Mouse (Mus musculus) frontal cortex, adult (tissue): ENCODE measurements around the gene Cd24a.

ENCODE experiments used
- ATAC-seq: cut with Nextera tagmentation; 2 replicates; pipeline ENCODE4 v1.9.2; 2017; ENCODE audit warnings: mild to moderate bottlenecking, moderate library complexity, mixed read lengths; ENCODE audit not compliant: low TSS enrichment

Gene Cd24a

GRCm38 (mm10) chr10:43625578-43625977, 47.5 kb downstream of the Cd24a start:
- ATAC-seq, result no peak

DNA sequence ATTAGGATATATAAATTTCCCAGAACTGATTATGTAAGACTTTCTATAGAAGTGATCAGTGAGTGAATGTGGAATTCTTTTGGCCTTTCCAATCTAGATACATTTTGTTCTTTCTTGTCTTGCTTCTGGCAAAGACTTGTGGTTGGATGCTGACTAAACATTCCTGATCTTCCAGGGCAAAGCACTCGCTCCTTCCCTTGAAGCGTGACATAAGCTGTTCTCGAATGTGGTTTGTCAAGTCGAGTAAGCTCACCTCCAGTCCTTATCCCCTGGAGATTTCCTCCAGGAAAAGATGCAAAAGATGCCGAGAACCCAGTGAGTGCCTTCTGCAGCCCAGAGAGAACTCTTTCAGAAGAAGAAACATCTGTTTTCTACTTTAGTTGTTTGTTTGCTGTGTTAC, 51.1 kb downstream of the Cd24a start:
- ATAC-seq, result no peak

DNA sequence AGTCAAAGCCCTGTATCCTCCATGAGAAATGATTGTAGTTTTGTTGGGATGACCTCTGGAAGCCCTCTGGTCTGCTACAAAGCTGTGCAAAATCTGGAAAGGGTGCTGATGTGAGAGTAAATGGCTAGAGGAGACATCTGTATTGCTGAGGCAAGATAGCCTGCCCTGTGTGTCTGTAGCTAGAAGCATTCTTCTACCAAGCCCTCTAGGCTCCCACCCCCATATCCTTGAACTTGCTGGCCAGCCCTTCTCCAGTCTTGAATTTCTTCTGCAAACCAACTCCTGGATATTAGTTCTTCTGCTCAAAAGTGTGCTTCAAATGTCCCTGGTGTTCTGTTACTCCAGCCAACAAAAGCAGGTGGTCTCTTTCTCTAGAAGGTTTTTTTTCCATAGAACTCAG, 51.8 kb downstream of the Cd24a start:
- no peak for ATAC-seq

GRCm38 (mm10) chr10:43630634-43631033, 52.5 kb downstream of the Cd24a start:
- ATAC-seq, result no peak

DNA sequence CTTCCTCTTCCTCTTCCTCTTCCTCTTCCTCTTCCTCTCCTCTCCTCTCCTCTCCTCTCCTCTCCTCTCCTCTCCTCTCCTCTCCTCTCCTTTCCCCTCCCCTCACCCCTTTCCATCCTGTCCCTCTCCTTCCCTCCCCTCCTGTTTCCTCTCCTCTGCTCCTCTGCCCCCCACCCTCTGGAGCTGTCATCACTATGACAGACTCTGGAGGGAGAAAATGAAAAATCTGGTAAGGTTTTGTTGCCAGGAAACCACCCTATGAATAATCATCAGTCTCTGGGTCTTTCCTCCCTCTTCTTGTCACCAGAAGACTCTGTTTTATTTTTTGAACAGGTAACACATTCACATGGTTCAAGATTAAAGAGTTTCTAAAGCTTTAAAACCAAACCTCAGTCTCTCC, 53.0 kb downstream of the Cd24a start:
- ATAC-seq, result no peak

DNA sequence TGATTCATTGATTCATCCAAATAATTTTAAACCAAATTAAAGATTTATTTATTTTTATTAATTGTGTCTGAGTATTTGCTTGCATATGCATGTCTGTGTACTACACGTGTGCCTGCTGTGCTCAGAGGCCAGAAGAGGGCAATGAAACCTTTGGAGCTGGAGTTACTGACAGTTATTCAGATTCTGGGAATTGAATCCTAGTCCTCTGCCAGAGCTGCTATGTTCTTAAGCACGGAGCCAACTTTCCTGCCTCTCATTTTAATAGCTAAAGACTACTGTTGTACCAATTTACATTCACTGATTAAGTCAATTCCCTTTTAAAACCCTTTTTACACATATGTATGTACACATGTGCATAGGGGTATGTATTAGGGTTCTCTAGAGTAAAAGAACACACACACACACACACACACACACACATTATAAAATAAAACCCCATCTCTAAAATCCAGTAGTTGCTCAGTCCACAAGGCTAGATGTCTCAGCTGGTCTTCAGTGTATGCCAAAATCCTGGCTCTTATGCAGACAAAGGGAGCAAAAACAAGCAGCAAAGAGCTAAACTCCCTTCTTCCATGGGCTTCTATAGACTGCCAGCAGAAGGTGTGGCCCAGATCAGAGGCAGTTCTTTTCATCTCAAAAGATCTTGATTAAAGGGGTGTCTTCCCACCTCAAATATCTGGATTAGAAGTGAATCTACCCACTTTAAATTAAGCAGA, 53.7 kb downstream of the Cd24a start:
- no peak for ATAC-seq

DNA sequence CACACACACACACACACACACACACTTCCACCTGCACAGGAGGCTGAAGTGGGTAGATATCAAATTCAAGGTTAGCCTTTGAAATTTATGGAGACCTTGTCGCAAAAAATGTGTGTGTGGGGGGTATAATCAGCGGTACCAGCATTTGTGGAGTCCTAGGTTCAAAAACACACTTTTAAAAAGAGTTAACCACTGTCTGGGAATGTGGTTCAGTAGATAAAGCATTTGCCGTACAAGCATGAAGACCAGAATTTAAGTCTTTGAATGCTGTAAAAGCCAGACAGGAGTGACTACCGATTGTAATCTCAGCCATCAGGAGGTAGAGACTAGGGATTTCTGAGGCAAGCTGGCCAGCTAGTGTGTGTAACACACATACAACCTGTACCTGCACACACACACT, 55.0 kb downstream of the Cd24a start:
- no peak for ATAC-seq
